Mouse (Mus musculus): Measurements from ENCODE around the gene Ksr2. TPM values are rescaled to one million over a fixed set of nuclear protein-coding genes. Genes with fewer than 3 reads are reported as not detected.

The Ksr2 gene
- polyA plus RNA-seq, 1 experiment from 2014 or later = 0.09 TPM

GRCm38 (mm10) chr5:117749353-117749752, 335.6 kb downstream of the Ksr2 start:
- Histone ChIP-seq H3K4me3 (no peak overlapping the region), H3K4me1 (peaks cover 15% of the 10 kb centered on the region), H3K36me3 (no peaks in the 10 kb centered on the region), H3K9me3 (no peaks in the 10 kb centered on the region), H3K27ac (no peak overlapping the region), H3K27me3 (ENCODE audit: insufficient read depth, poor library complexity, severe bottlenecking) (no peaks in the 10 kb centered on the region)
- no peak for DNase-seq (ENCODE audit: low spot score)
- 51% methylated on average over 5 of the region's 5 CpGs for WGBS

- H3K27ac ChIP-seq = no peak overlapping the region
- no peaks in the 10 kb centered on the region for H3K27me3 ChIP-seq (ENCODE audit: insufficient read depth, poor library complexity, severe bottlenecking)
- WGBS = 28% methylated on average over 12 of the region's 12 CpGs
- DNase-seq (ENCODE audit: low spot score) = no peak
- H3K9me3 ChIP-seq = no peaks in the 10 kb centered on the region
- no peak overlapping the region for H3K4me3 ChIP-seq
- H3K4me1 ChIP-seq = no peaks in the 10 kb centered on the region
- no peaks in the 10 kb centered on the region for H3K36me3 ChIP-seq
Measured at GRCm38 (mm10) chr5:117757696-117758482, 344.1 kb downstream of the Ksr2 start.

- WGBS = 66% methylated on average over 9 of the region's 9 CpGs
- no peak for DNase-seq (ENCODE audit: low spot score)
- Histone ChIP-seq H3K36me3 (no peaks in the 10 kb centered on the region), H3K27me3 (ENCODE audit: insufficient read depth, poor library complexity, severe bottlenecking) (no peaks in the 10 kb centered on the region), H3K4me1 (no peaks in the 10 kb centered on the region), H3K27ac (no peak overlapping the region), H3K4me3 (no peak overlapping the region), H3K9me3 (no peaks in the 10 kb centered on the region)
Measured at GRCm38 (mm10) chr5:117761181-117761832, 347.5 kb downstream of the Ksr2 start.

- Histone ChIP-seq H3K4me1 (no peaks in the 10 kb centered on the region), H3K9me3 (no peaks in the 10 kb centered on the region), H3K27ac (no peak overlapping the region), H3K4me3 (no peak overlapping the region), H3K36me3 (no peaks in the 10 kb centered on the region), H3K27me3 (ENCODE audit: insufficient read depth, poor library complexity, severe bottlenecking) (no peaks in the 10 kb centered on the region)
- DNase-seq (ENCODE audit: low spot score) = no peak
- 82% methylated on average over 9 of the region's 9 CpGs for WGBS
Measured at GRCm38 (mm10) chr5:117764496-117764895, 350.7 kb downstream of the Ksr2 start.

- no peak for DNase-seq (ENCODE audit: low spot score)
- WGBS = 59% methylated on average over 11 of the region's 11 CpGs
- Histone ChIP-seq H3K36me3 (no peaks in the 10 kb centered on the region), H3K27me3 (ENCODE audit: insufficient read depth, poor library complexity, severe bottlenecking) (peaks cover 29% of the 10 kb centered on the region), H3K9me3 (no peaks in the 10 kb centered on the region), H3K4me1 (peaks cover 10% of the 10 kb centered on the region), H3K4me3 (no peak overlapping the region), H3K27ac (no peak overlapping the region)
Measured at GRCm38 (mm10) chr5:117779175-117779574, 365.4 kb downstream of the Ksr2 start.

GRCm38 (mm10) chr5:117780681-117781080, 366.9 kb downstream of the Ksr2 start, which contains the start of gene Nos1:
Gene Nos1 (plus strand): TSS chr5:117781032.
- peaks cover 10% of the 10 kb centered on the region for H3K4me1 ChIP-seq
- H3K27ac ChIP-seq = peak within 1 kb of the TSS; percentile 22; the same call in 1 of the 2 replicates
- 19% methylated on average over 9 of the region's 10 CpGs for WGBS
- no peak for DNase-seq (ENCODE audit: low spot score)
- no peaks in the 10 kb centered on the region for H3K9me3 ChIP-seq
- H3K27me3 ChIP-seq (ENCODE audit: insufficient read depth, poor library complexity, severe bottlenecking) = peaks cover 29% of the 10 kb centered on the region
- no peaks in the 10 kb centered on the region for H3K36me3 ChIP-seq
- peak within 1 kb of the TSS; percentile 13; the same call in 1 of the 2 replicates for H3K4me3 ChIP-seq

GRCm38 (mm10) chr5:117781178-117781577, 367.4 kb downstream of the Ksr2 start:
- Histone ChIP-seq H3K27me3 (ENCODE audit: insufficient read depth, poor library complexity, severe bottlenecking) (peaks cover 29% of the 10 kb centered on the region), H3K4me3 (peak overlapping the region; percentile 13; the same call in 1 of the 2 replicates), H3K9me3 (no peaks in the 10 kb centered on the region), H3K4me1 (peaks cover 10% of the 10 kb centered on the region), H3K27ac (0 out of 2 replicates have a peak overlapping the region, but pooled peaks have one; percentile 22), H3K36me3 (no peaks in the 10 kb centered on the region)
- WGBS = 67% methylated on average over 6 of the region's 6 CpGs
- no peak for DNase-seq (ENCODE audit: low spot score)

- Histone ChIP-seq H3K27ac (no peak overlapping the region), H3K9me3 (no peaks in the 10 kb centered on the region), H3K4me1 (peaks cover 7% of the 10 kb centered on the region; the same call in 1 of the 2 replicates), H3K27me3 (ENCODE audit: insufficient read depth, poor library complexity, severe bottlenecking) (no peaks in the 10 kb centered on the region), H3K4me3 (no peak overlapping the region), H3K36me3 (no peaks in the 10 kb centered on the region)
- WGBS = 54% methylated on average over 6 of the region's 6 CpGs
- DNase-seq (ENCODE audit: low spot score) = no peak
Measured at GRCm38 (mm10) chr5:117790071-117790470, 376.3 kb downstream of the Ksr2 start.

- Histone ChIP-seq H3K27me3 (ENCODE audit: insufficient read depth, poor library complexity, severe bottlenecking) (no peaks in the 10 kb centered on the region), H3K36me3 (no peaks in the 10 kb centered on the region), H3K9me3 (no peaks in the 10 kb centered on the region), H3K4me1 (peaks cover 7% of the 10 kb centered on the region; the same call in 1 of the 2 replicates), H3K27ac (no peak overlapping the region), H3K4me3 (no peak overlapping the region)
- WGBS = 91% methylated on average over 14 of the region's 14 CpGs
- no peak for DNase-seq (ENCODE audit: low spot score)
Measured at GRCm38 (mm10) chr5:117791875-117792274, 378.1 kb downstream of the Ksr2 start.

- Histone ChIP-seq H3K36me3 (no peaks in the 10 kb centered on the region), H3K4me1 (no peaks in the 10 kb centered on the region), H3K27me3 (ENCODE audit: insufficient read depth, poor library complexity, severe bottlenecking) (no peaks in the 10 kb centered on the region), H3K9me3 (no peaks in the 10 kb centered on the region), H3K27ac (no peak overlapping the region), H3K4me3 (no peak overlapping the region)
- no peak for DNase-seq (ENCODE audit: low spot score)
- 80% methylated on average over 9 of the region's 9 CpGs for WGBS
Measured at GRCm38 (mm10) chr5:117800849-117801248, 387.0 kb downstream of the Ksr2 start.

- WGBS = 87% methylated on average over 11 of the region's 11 CpGs
- Histone ChIP-seq H3K27me3 (ENCODE audit: insufficient read depth, poor library complexity, severe bottlenecking) (no peaks in the 10 kb centered on the region), H3K27ac (no peak overlapping the region), H3K4me1 (no peaks in the 10 kb centered on the region), H3K36me3 (no peaks in the 10 kb centered on the region), H3K4me3 (no peak overlapping the region), H3K9me3 (no peaks in the 10 kb centered on the region)
- DNase-seq (ENCODE audit: low spot score) = no peak
Measured at GRCm38 (mm10) chr5:117802071-117802521, 388.3 kb downstream of the Ksr2 start.

GRCm38 (mm10) chr5:117803551-117803950, 389.8 kb downstream of the Ksr2 start:
- Histone ChIP-seq H3K27me3 (ENCODE audit: insufficient read depth, poor library complexity, severe bottlenecking) (no peaks in the 10 kb centered on the region), H3K36me3 (no peaks in the 10 kb centered on the region), H3K4me1 (no peaks in the 10 kb centered on the region), H3K4me3 (no peak overlapping the region), H3K9me3 (no peaks in the 10 kb centered on the region), H3K27ac (no peak overlapping the region)
- no peak for DNase-seq (ENCODE audit: low spot score)
- WGBS = 68% methylated on average over 7 of the region's 7 CpGs

GRCm38 (mm10) chr5:117810930-117811329, 397.1 kb downstream of the Ksr2 start:
- Histone ChIP-seq H3K27ac (no peak overlapping the region), H3K4me1 (no peaks in the 10 kb centered on the region), H3K27me3 (ENCODE audit: insufficient read depth, poor library complexity, severe bottlenecking) (no peaks in the 10 kb centered on the region), H3K36me3 (no peaks in the 10 kb centered on the region), H3K4me3 (no peak overlapping the region), H3K9me3 (no peaks in the 10 kb centered on the region)
- 86% methylated on average over 7 of the region's 7 CpGs for WGBS
- no peak for DNase-seq (ENCODE audit: low spot score)

All from heart, embryonic 10.5 days (tissue).